Comparison of ENCODE assay signal across 9 mouse cellular contexts in the genomic region with DNA sequence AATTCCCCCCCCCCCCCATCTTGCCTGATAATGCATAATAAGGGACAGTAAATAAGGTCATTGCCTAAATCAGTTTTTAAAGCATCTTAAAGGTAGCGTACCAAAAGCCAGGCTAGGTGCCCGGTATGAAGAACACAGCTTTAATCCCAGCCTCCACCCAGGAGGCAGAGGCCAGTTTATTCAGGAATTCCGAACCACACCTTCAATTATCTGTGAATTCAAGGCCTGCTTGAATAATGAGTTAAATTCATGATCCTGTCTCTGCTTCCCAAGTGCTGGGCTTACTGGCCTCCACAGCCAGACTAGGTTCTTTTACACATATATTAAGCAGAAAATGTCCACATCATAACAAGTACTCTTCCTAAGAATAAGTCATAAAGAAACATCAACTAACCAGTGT. TPM values are rescaled to one million over a fixed set of nuclear protein-coding genes. Genes with fewer than 3 reads are reported as not detected.
DNase-seq lines count a peak whose midpoint lies in the region; ATAC-seq and TF ChIP-seq lines count a peak whose summit lies in the region.
"Had no signal": no experiment of that assay in that cellular context is flagged by ENCODE, and none has a peak within 500 bp of the region (broad histone marks: within the 10 kb centered on the region; RNA-seq: fewer than 3 reads in every experiment).

No protein-coding gene starts in this region.

- peak overlapping the region; percentile 88 for H3K4me2 ChIP-seq in heart, embryonic 12.5 days
- peak overlapping the region; percentile 76 for H3K4me2 ChIP-seq in forebrain, postnatal 0 days (ENCODE audit: low read depth)

- H3K27ac ChIP-seq in heart, embryonic 12.5 days (ENCODE audit: poor library complexity, severe bottlenecking) = no peak overlapping the region
- peak overlapping the region; percentile 96 for H3K27ac ChIP-seq in ES-Bruce4 (ENCODE audit: insufficient read depth, low read length)
- no peak overlapping the region for H3K27ac ChIP-seq in forebrain, postnatal 0 days (ENCODE audit: low read depth, low read length)

- WGBS in heart, embryonic 12.5 days = 18% methylated on average over 3 of the region's 3 CpGs
- WGBS in forebrain, postnatal 0 days = 9% methylated on average over 3 of the region's 3 CpGs

- intact Hi-C loops in heart, postnatal 10 days (cut with DNase I) = loop anchor here (2.0 to 10.0 kb wide), 2 partner anchors 14 to 1504 kb away; a partner anchor contains a TSS
- intact Hi-C loops in left cerebral cortex, postnatal 14 days (cut with DNase I) = no loop called here

- no peaks in the 10 kb centered on the region for H3K9me3 ChIP-seq in heart, embryonic 12.5 days (replicated peaks)
- no peaks in the 10 kb centered on the region for H3K9me3 ChIP-seq in ES-Bruce4 (replicated peaks; ENCODE audit: control insufficient read depth, insufficient read depth, low read length, poor library complexity, severe bottlenecking)
- H3K9me3 ChIP-seq in forebrain, postnatal 0 days (ENCODE audit: low read length) = no peaks in the 10 kb centered on the region

- H3K4me1 ChIP-seq in heart, embryonic 12.5 days (replicated peaks) = peaks cover 13% of the 10 kb centered on the region; the same call in 1 of the 2 replicates
- H3K4me1 ChIP-seq in ES-Bruce4 (ENCODE audit: control insufficient read depth, insufficient read depth, low read length) = peaks cover 2% of the 10 kb centered on the region
- 0 out of 2 replicates have a peak, but pooled peaks cover 4% of the 10 kb centered on the region for H3K4me1 ChIP-seq in forebrain, postnatal 0 days (ENCODE audit: insufficient read depth)

- H3K9ac ChIP-seq in heart, embryonic 12.5 days = peak overlapping the region; percentile 60
- H3K9ac ChIP-seq in ES-Bruce4 (ENCODE audit: low read depth, poor library complexity, severe bottlenecking) = peak overlapping the region; percentile 8; the same call in 1 of the 2 replicates
- H3K9ac ChIP-seq in forebrain, postnatal 0 days = peak overlapping the region; percentile 79

- H3K4me3 ChIP-seq in heart, embryonic 12.5 days = peak overlapping the region; percentile 80
- peak overlapping the region; percentile 59 for H3K4me3 ChIP-seq in ES-Bruce4 (ENCODE audit: low read depth, low read length)
- peak overlapping the region; percentile 92 for H3K4me3 ChIP-seq in forebrain, postnatal 0 days (ENCODE audit: low read depth, low read length)

- no peak for TF ChIP-seq CTCF in ES-Bruce4 (IDR thresholded peaks at IDR 0.05; ENCODE audit: low read depth, low read length)
- no peak for TF ChIP-seq CTCF in forebrain, postnatal 0 days (IDR thresholded peaks at IDR 0.05; ENCODE audit: low read depth)

- ATAC-seq in heart, embryonic 12.5 days (ENCODE audit: insufficient number of reproducible peaks, low FRiP score) = no peak
- no peak for ATAC-seq in forebrain, postnatal 0 days

- peaks cover 14% of the 10 kb centered on the region for H3K36me3 ChIP-seq in heart, embryonic 12.5 days
- peaks cover 13% of the 10 kb centered on the region for H3K36me3 ChIP-seq in ES-Bruce4 (ENCODE audit: control insufficient read depth, insufficient read depth, low read length, poor library complexity, severe bottlenecking)
- H3K36me3 ChIP-seq in forebrain, postnatal 0 days (ENCODE audit: insufficient read depth) = peaks cover 9% of the 10 kb centered on the region

- no peak for DNase-seq in heart, postnatal 10 days
- no peak for DNase-seq in forebrain, postnatal 0 days
- peak; percentile 14 for DNase-seq in mesoderm, embryonic 11.5 days (ENCODE audit: low read depth, low spot score)
- no peak for DNase-seq in adrenal gland, adult 18-20 months (ENCODE audit: low spot score in 2 of 2)
- no peak for DNase-seq in embryo, embryonic 11 days
- no peak for DNase-seq in left cerebral cortex, postnatal 14 days (ENCODE audit: low spot score in 2 of 2)

- no peak for TF ChIP-seq POLR2A in ES-Bruce4 (IDR thresholded peaks at IDR 0.05; ENCODE audit: insufficient read depth, low read length)

- no peak for TF ChIP-seq EP300 in ES-Bruce4 (IDR thresholded peaks at IDR 0.05; ENCODE audit: insufficient read depth, low read depth, low read length)

- H3K27me3 ChIP-seq in heart, embryonic 12.5 days (replicated peaks) = no peaks in the 10 kb centered on the region
- H3K27me3 ChIP-seq in ES-Bruce4 (ENCODE audit: control insufficient read depth, insufficient read depth, low read length, poor library complexity, severe bottlenecking) = no peaks in the 10 kb centered on the region
- H3K27me3 ChIP-seq in forebrain, postnatal 0 days (ENCODE audit: insufficient read depth, low read length) = no peaks in the 10 kb centered on the region
- H3K27me3 ChIP-seq: Patski had no signal

RNA-seq across cellular contexts. Expression of a gene that starts 0.6 kb away (rescaled TPM):
- 13.0 and 13.2 TPM in 2 replicates for polyA plus RNA-seq in heart, embryonic 12.5 days (2016; fragmentation: Nextera tagmentation; extraction: Ambion mirVana)
- total RNA-seq in heart, postnatal 10 days (2021) = 10 to 100 TPM; 18.7 to 21.6 TPM
- polyA plus RNA-seq in ES-Bruce4 (2011; ENCODE audit: insufficient read depth, insufficient read length, low read depth, missing spikeins) = 125 and 133 TPM in 2 replicates
- total RNA-seq in forebrain, postnatal 0 days (2014; rRNA removed) = 10.5 and 13.8 TPM in 2 replicates
- 8.1 and 10.3 TPM in 2 replicates for polyA plus RNA-seq in forebrain, postnatal 0 days (2015; fragmentation: Nextera tagmentation; extraction: Ambion mirVana)
- total RNA-seq in adrenal gland, adult 18-20 months (2021) = 10 to 100 TPM; 43.6 to 44.8 TPM
- total RNA-seq in left cerebral cortex, postnatal 14 days (2021) = 10 to 100 TPM; 13.7 to 15.6 TPM

RNA-seq across cellular contexts. Expression of a gene that starts 14.8 kb away (rescaled TPM):
- polyA plus RNA-seq in heart, embryonic 12.5 days (2016; fragmentation: Nextera tagmentation; extraction: Ambion mirVana) = 79.7 and 85.8 TPM in 2 replicates
- total RNA-seq in heart, postnatal 10 days (2021) = 10 to 100 TPM; 23.3 to 25.3 TPM
- 188 and 191 TPM in 2 replicates for polyA plus RNA-seq in ES-Bruce4 (2011; ENCODE audit: insufficient read depth, insufficient read length, low read depth, missing spikeins)
- total RNA-seq in forebrain, postnatal 0 days (2014; rRNA removed) = 9.5 and 9.9 TPM in 2 replicates
- polyA plus RNA-seq in forebrain, postnatal 0 days (2015; fragmentation: Nextera tagmentation; extraction: Ambion mirVana) = 64.8 and 66.4 TPM in 2 replicates
- 10 to 100 TPM; 49.7 to 51.4 TPM for total RNA-seq in adrenal gland, adult 18-20 months (2021)
- 10 to 100 TPM; 18.9 to 24.2 TPM for total RNA-seq in left cerebral cortex, postnatal 14 days (2021)

RNA-seq across cellular contexts. Expression of a gene that starts 14.9 kb away (rescaled TPM):
- polyA plus RNA-seq in heart, embryonic 12.5 days (2016; fragmentation: Nextera tagmentation; extraction: Ambion mirVana) = 21.0 and 23.2 TPM in 2 replicates
- total RNA-seq in heart, postnatal 10 days (2021) = 1 to 10 TPM; 6.6 to 8.9 TPM
- 44.5 and 50.5 TPM in 2 replicates for polyA plus RNA-seq in ES-Bruce4 (2011; ENCODE audit: insufficient read depth, insufficient read length, low read depth, missing spikeins)
- 22.0 and 23.3 TPM in 2 replicates for total RNA-seq in forebrain, postnatal 0 days (2014; rRNA removed)
- 15.6 and 18.7 TPM in 2 replicates for polyA plus RNA-seq in forebrain, postnatal 0 days (2015; fragmentation: Nextera tagmentation; extraction: Ambion mirVana)
- 10 to 100 TPM; 12.0 to 15.3 TPM for total RNA-seq in adrenal gland, adult 18-20 months (2021)
- total RNA-seq in left cerebral cortex, postnatal 14 days (2021) = 10 to 100 TPM; 12.2 to 14.7 TPM

Comparison
In these comparisons a context has a peak if more than half of its experiments do, and no peak if none do; other contexts are left out.
1. H3K9ac ChIP-seq: peak in every context shown above with its lines; median percentile 79 in forebrain, postnatal 0 days; 60 in heart, embryonic 12.5 days; 8 in ES-Bruce4.